Mouse (Mus musculus) lung, embryonic 16.5 days (tissue): ENCODE measurements at regions not wholly inside any gene's neighbourhood (a gene's known extent, or its start where the extent isn't known, plus 50 kb on each side); places are given as distances from the start of the nearest gene placed in this dataset.
A peak's percentile ranks its signal among the peaks of the same experiment; 100 is the strongest.

ENCODE experiments used
- ATAC-seq: fragments of 200-750 bp; cut with Nextera tagmentation; 2 replicates; pipeline ENCODE4 v1.8.0; 2017; ENCODE audit warnings: low read depth, mild to moderate bottlenecking, moderate library complexity
- H3K27ac ChIP-seq: fragments of 300-500 bp; sonication (generic); 2 replicates; pipeline ENCODE4 v1.5.1; 2014; ENCODE audit warnings: mild to moderate bottlenecking, control low read depth, low read length
- H3K27me3 ChIP-seq: fragments of 300-500 bp; sonication (generic); 2 replicates; pipeline ENCODE4 v1.6.1; 2014; ENCODE audit warnings: low read depth, low read length, mixed read lengths; ENCODE audit not compliant: control insufficient read depth, insufficient read depth
- H3K36me3 ChIP-seq: fragments of 300-500 bp; sonication (generic); 2 replicates; pipeline ENCODE4 v1.6.1; 2014; ENCODE audit warnings: low read length; ENCODE audit not compliant: control insufficient read depth, insufficient read depth
- H3K4me1 ChIP-seq: fragments of 300-500 bp; sonication (generic); replicated peaks from 2 replicates; pipeline ENCODE4 v1.6.1; 2014; ENCODE audit warnings: low read length, mixed read lengths; ENCODE audit not compliant: control insufficient read depth, insufficient read depth
- H3K4me2 ChIP-seq: fragments of 300-500 bp; sonication (generic); 2 replicates; pipeline ENCODE4 v1.6.1; 2014; ENCODE audit warnings: low read depth, low read length, control low read depth
- H3K4me3 ChIP-seq: fragments of 300-500 bp; sonication (generic); 2 replicates; pipeline ENCODE4 v1.5.1; 2014; ENCODE audit warnings: mild to moderate bottlenecking, low read length, control low read depth
- H3K9ac ChIP-seq: fragments of 300-500 bp; sonication (generic); 2 replicates; pipeline ENCODE4 v1.6.1; 2014; ENCODE audit warnings: low read length, control low read depth
- H3K9me3 ChIP-seq: fragments of 300-500 bp; sonication (generic); 2 replicates; pipeline ENCODE4 v1.6.1; 2016; ENCODE audit warnings: low read length; ENCODE audit not compliant: control insufficient read depth
- WGBS: fragments of 180-500 bp; shearing (Covaris S2); extraction: QIAGEN DNeasy Blood & Tissue Kit; methylation state at CpG from one replicate; pipeline ENCODE4 v1.1.7; 2014; 5-methylcytosine and 5-hydroxymethylcytosine counted together

DNA sequence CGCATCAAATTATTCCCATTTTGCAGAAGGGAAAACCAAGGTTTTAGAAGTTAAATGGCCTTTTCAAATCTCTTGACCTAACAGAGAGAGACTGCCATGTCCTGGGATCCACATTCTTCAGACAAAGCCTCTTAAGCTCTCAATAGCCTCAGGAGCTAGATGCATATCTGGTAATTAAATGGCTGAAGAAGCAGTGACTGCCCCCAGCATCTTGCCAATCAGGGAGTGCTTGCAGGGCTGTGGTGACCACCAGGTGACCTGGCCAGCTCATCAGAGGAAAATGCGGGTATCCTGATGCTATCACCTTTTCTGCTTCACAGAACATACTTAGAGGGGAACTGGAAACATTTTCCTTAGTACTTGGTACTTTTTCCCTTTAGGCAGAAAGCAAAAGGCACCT, 227.2 kb downstream of the Wdr11 start:
- no peak overlapping the region for H3K4me2 ChIP-seq
- H3K9me3 ChIP-seq, result no peaks in the 10 kb centered on the region
- H3K9ac ChIP-seq, result no peak overlapping the region
- H3K4me1 ChIP-seq, result peaks cover 3% of the 10 kb centered on the region; the same call in 1 of the 2 replicates
- no peaks in the 10 kb centered on the region for H3K27me3 ChIP-seq
- no peak overlapping the region for H3K4me3 ChIP-seq
- WGBS, result 87% methylated on average over 2 of the region's 2 CpGs
- H3K36me3 ChIP-seq, result no peaks in the 10 kb centered on the region
- no peak for ATAC-seq
- no peak overlapping the region for H3K27ac ChIP-seq

DNA sequence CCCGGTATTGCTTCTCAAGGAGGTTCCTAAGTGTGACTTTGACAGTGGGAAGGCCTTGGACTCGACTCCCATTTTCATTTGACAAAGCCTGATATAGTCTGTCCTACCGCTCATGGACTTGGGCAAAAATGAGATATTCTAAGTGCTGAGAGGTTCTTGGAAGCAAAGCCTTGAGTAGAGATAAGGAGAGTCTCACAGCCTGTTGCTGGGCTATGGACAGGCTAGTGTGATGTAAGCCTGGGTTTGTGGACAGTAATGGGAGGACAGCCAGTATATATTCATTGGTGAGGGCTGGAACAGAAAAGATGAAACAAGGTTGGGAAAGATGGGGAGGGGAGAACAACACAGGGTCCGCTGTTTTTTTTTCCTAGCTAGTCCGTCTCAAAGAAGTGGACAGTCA, 228.0 kb downstream of the Wdr11 start:
- no peak overlapping the region for H3K9ac ChIP-seq
- no peaks in the 10 kb centered on the region for H3K36me3 ChIP-seq
- ATAC-seq, result peak; percentile 78
- WGBS, result 66% methylated on average over 5 of the region's 5 CpGs
- H3K4me1 ChIP-seq, result peaks cover 3% of the 10 kb centered on the region; the same call in 1 of the 2 replicates
- no peak overlapping the region for H3K27ac ChIP-seq
- no peak overlapping the region for H3K4me2 ChIP-seq
- no peaks in the 10 kb centered on the region for H3K9me3 ChIP-seq
- no peaks in the 10 kb centered on the region for H3K27me3 ChIP-seq
- H3K4me3 ChIP-seq, result no peak overlapping the region

DNA sequence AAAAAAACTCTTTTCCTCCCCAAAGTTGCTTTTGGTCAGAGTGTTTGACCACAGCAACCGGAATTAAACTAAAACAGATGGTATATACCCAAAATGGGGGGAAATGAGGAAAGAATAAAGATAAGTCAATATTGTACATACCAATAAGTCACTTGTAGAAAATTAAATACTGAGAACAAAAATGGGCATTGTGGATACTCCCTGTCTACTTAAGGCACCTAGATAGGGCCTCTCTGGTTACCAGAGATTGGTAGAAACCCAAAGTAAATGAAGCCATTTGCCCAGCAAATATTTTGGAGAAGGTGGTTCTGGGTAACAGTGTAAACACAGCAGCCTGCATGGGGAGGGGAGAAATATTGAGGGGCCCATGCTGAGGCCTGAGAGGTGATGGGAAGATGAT, 237.3 kb downstream of the Wdr11 start:
- H3K9ac ChIP-seq, result no peak overlapping the region
- no peak overlapping the region for H3K4me2 ChIP-seq
- H3K27ac ChIP-seq, result peak overlapping the region; percentile 69
- peaks cover 7% of the 10 kb centered on the region for H3K4me1 ChIP-seq
- no peaks in the 10 kb centered on the region for H3K27me3 ChIP-seq
- no peaks in the 10 kb centered on the region for H3K36me3 ChIP-seq
- H3K9me3 ChIP-seq, result no peaks in the 10 kb centered on the region
- no peak overlapping the region for H3K4me3 ChIP-seq
- peak; percentile 73 for ATAC-seq
- WGBS, result 61% methylated on average over 1 of the region's 1 CpGs

DNA sequence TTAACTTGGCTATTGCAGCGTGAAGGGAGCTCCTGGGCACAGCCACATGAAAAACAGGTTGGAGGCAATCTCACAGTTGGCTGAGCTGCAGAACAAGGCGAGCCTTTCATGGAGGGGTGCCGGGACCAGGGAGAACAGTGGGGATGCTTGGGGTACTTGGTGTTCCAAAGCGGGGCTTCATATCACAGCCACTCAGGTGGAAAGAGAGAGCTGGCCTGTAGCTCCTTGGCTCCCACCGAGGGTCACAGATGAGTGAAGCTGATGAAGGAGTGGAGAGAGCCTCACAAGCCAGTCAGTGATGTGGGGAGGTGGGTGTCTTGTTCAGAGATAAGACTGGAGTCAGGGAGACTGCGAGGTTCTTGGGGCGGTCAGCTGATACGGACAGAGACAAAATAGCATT, 241.2 kb downstream of the Wdr11 start:
- no peaks in the 10 kb centered on the region for H3K9me3 ChIP-seq
- no peak overlapping the region for H3K4me3 ChIP-seq
- no peak overlapping the region for H3K9ac ChIP-seq
- no peak for ATAC-seq
- WGBS, result 78% methylated on average over 8 of the region's 8 CpGs
- no peak overlapping the region for H3K27ac ChIP-seq
- H3K4me2 ChIP-seq, result no peak overlapping the region
- H3K27me3 ChIP-seq, result no peaks in the 10 kb centered on the region
- H3K36me3 ChIP-seq, result no peaks in the 10 kb centered on the region
- H3K4me1 ChIP-seq, result peaks cover 7% of the 10 kb centered on the region

DNA sequence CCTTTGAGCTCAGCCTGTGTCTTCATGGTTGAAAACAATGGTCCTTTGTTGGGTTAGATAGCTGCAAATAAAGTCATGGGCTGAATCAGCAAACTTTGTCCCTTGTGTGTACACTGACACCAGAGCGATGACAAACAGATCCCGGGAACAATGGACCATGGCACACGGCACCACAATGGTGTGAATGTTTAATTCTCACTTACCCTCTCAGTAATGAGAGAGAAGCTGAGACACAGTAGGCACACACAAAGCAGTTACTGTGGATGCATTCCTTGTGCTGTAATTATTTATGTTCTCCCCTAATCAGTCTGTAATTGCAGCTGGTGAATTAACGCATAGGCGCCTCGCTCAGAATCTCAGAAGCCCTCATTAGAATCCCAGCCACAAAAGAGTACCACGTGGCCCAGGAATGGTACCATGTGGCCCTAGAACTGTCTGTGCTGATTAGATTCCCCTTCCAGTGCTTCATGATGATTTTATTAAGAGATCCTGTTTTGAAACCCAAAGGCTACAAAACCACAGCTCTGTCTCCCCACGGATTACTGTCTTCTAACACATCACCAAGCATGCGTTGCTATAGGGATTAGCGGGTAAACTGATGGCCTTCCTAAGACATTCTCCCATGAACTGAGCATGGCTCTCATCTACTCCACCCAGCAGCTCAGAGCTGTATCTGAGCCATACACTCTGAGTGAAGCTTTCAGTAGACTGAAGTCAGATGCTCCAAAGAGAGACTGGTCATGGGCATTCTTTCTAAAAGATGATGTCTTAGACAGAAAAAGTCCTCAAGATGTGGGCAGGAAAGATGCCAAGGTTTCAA, 250.8 kb downstream of the Wdr11 start:
- WGBS, result 73% methylated on average over 10 of the region's 10 CpGs
- no peak for ATAC-seq

DNA sequence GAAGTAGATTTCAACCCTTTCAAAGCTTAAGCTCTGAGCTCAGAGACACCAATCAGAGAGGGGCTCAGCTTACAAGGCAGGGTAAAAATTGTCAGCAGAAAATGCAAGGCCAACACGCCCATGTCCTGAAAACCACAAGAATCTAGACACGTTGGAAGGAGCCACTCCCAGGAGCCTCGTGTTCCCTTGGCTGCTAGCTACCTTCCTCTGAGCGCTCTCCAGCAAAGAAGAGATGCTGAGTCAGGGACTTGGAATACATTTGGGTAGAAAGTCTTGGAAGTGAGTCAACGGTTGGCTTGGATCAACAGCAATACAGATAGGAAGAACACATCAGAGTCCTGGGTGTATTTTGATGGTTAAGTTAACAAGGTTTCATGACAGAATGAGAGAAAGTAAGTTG, 255.5 kb downstream of the Wdr11 start:
- Histone ChIP-seq H3K27me3 (no peaks in the 10 kb centered on the region), H3K4me2 (no peak overlapping the region), H3K27ac (no peak overlapping the region), H3K9ac (no peak overlapping the region), H3K4me3 (no peak overlapping the region), H3K4me1 (0 out of 2 replicates have a peak, but pooled peaks cover 2% of the 10 kb centered on the region), H3K36me3 (no peaks in the 10 kb centered on the region), H3K9me3 (peaks cover 4% of the 10 kb centered on the region; the same call in 1 of the 2 replicates)
- WGBS, result 38% methylated on average over 5 of the region's 5 CpGs
- peak; percentile 67 for ATAC-seq

More for the DNA sequence above, 250.8 kb downstream of the Wdr11 start:
- Histone ChIP-seq H3K36me3 (no peaks in the 10 kb centered on the region), H3K4me1 (0 out of 2 replicates have a peak, but pooled peaks cover 2% of the 10 kb centered on the region), H3K27me3 (no peaks in the 10 kb centered on the region), H3K4me2 (no peak overlapping the region), H3K4me3 (no peak overlapping the region), H3K9me3 (no peaks in the 10 kb centered on the region), H3K9ac (no peak overlapping the region), H3K27ac (no peak overlapping the region)

DNA sequence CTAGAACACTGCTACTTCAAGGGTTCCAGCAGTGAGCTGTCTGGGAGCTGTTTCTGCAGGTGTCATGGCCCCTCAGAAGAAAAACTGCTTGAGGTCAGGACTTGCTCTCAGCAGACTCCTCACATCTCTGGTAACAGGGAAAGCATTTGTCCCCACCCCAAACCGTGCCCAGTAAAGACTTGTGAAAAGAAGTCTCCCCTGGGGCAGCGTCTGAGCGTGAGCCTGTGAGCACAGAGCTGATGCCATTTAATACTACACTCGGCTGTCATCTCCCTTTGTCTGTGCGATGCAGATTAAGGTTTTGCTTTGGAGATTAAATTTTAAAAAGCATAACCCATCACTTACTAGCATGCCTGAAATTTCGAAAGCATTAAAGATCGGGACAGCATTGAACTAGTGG, 261.9 kb downstream of the Wdr11 start:
- WGBS, result 59% methylated on average over 7 of the region's 7 CpGs
- no peak overlapping the region for H3K4me3 ChIP-seq
- no peak overlapping the region for H3K9ac ChIP-seq
- no peak overlapping the region for H3K27ac ChIP-seq
- H3K4me2 ChIP-seq, result no peak overlapping the region
- ATAC-seq, result no peak
- H3K36me3 ChIP-seq, result no peaks in the 10 kb centered on the region
- no peaks in the 10 kb centered on the region for H3K4me1 ChIP-seq
- peaks cover 4% of the 10 kb centered on the region; the same call in 1 of the 2 replicates for H3K9me3 ChIP-seq
- no peaks in the 10 kb centered on the region for H3K27me3 ChIP-seq

DNA sequence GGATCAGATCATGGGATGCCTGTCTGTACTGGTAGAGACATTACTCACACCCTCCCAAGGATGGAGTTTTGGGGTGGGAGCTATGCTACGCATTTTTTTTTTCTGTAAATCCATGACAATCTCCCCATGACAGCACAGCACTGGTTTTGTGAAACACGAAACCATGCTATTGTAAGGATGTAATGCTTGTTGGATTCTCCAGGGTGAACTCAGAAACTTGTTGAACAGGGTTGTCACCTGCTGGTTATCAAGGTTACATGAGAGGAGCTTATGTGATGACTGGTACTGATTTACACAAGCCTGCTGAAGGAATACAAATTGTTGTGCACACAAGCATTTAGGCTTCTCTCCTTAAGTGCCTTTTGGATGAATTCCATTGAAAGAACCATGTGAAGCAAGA, 263.3 kb downstream of the Wdr11 start:
- no peak overlapping the region for H3K4me2 ChIP-seq
- no peak overlapping the region for H3K9ac ChIP-seq
- no peak overlapping the region for H3K27ac ChIP-seq
- H3K4me1 ChIP-seq, result peaks cover 3% of the 10 kb centered on the region; the same call in 1 of the 2 replicates
- H3K4me3 ChIP-seq, result no peak overlapping the region
- no peak for ATAC-seq
- H3K36me3 ChIP-seq, result no peaks in the 10 kb centered on the region
- no peaks in the 10 kb centered on the region for H3K27me3 ChIP-seq
- no peaks in the 10 kb centered on the region for H3K9me3 ChIP-seq
- WGBS, result 64% methylated on average over 2 of the region's 2 CpGs

DNA sequence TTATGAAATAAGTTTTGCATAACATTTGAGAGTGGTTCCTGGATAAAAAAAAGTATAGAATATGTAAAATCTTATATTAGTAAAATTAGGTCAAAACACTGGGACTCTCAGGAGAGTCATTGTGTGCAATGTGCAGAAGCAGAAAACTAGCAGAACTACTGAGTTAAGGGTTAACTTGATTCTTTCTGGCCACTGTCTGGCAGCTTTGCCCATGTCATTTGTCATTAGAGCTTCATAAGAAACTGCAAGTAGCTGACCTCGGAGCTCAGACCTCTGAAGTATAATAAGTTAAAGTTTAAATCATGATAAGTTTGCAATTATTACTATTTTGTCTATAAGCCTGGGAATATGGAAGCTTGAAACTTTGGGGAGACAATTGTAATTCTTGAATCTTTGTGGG, 271.3 kb downstream of the Wdr11 start:
- Histone ChIP-seq H3K4me2 (no peak overlapping the region), H3K4me3 (no peak overlapping the region), H3K4me1 (peaks cover 3% of the 10 kb centered on the region), H3K9ac (no peak overlapping the region), H3K9me3 (no peaks in the 10 kb centered on the region), H3K36me3 (no peaks in the 10 kb centered on the region), H3K27me3 (no peaks in the 10 kb centered on the region), H3K27ac (no peak overlapping the region)
- ATAC-seq, result no peak
- WGBS, result 8% methylated on average over 1 of the region's 1 CpGs
